Mouse (Mus musculus): ENCODE results near the gene Bcor. TPM values are rescaled to one million over a fixed set of nuclear protein-coding genes. Genes with fewer than 3 reads are reported as not detected.

Gene Bcor
- polyA plus RNA-seq, 1 experiment: 15.8 TPM

DNA sequence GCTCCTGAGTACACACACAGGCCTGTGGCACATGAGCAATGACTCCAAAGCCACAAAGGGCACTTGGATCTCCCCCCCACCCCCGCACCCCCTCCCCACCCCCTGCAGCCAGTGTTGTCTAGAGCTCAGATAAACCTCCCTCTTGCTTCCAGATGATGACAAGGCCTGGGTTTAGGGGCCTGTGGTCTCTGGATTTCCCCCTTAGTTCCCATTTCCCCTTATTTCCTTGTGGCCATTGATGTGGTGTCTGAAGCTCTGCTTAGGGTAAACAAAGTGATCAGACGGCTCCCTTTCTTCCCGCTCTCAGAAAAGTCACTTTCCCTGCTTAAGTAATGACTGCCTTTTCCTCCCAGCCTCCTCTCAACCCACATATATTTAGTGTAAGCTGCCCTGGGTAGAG lies 35.6 kb downstream of the Bcor start:
- peaks cover 2% of the 10 kb centered on the region for H3K4me1 ChIP-seq (ENCODE audit: control insufficient read depth, insufficient read depth, low read length)
- no peaks in the 10 kb centered on the region for H3K36me3 ChIP-seq (ENCODE audit: control insufficient read depth, insufficient read depth, low read length, poor library complexity, severe bottlenecking)
- no peak overlapping the region for H3K4me3 ChIP-seq (ENCODE audit: low read depth, low read length)
- H3K27ac ChIP-seq (ENCODE audit: insufficient read depth, low read length): no peak overlapping the region
- H3K9me3 ChIP-seq (replicated peaks; ENCODE audit: control insufficient read depth, insufficient read depth, low read length, poor library complexity, severe bottlenecking): no peaks in the 10 kb centered on the region
- peaks cover 17% of the 10 kb centered on the region for H3K27me3 ChIP-seq (ENCODE audit: control insufficient read depth, insufficient read depth, low read length, poor library complexity, severe bottlenecking)
- H3K9ac ChIP-seq (ENCODE audit: low read depth, poor library complexity, severe bottlenecking): no peak overlapping the region
- no peak for TF ChIP-seq CTCF (IDR thresholded peaks at IDR 0.05; ENCODE audit: low read depth, low read length)
- no peak for TF ChIP-seq EP300 (IDR thresholded peaks at IDR 0.05; ENCODE audit: insufficient read depth, low read depth, low read length)
- TF ChIP-seq POLR2A (IDR thresholded peaks at IDR 0.05; ENCODE audit: insufficient read depth, low read length): no peak

DNA sequence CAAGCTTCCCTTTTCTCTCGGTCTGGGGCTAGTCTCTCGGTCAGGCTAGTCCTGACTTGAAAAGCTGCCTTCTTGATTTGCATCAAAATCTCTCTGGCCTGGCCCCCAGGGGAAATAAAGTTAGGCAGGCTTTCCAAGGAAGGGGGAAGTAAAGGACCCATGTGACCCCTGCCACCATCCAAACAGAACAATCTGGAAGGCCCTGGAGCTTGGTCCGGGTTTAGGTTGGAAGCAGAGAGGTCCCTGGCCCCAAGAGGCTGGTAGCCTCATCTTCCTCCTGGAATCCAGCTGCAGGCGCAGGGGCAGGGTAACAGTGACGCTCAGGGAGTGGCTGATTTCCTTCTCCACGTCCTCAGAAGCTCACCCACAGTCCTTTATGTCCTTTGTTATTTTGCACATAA lies 36.5 kb downstream of the Bcor start:
- H3K27ac ChIP-seq (ENCODE audit: insufficient read depth, low read length): peak overlapping the region; percentile 58
- no peak for TF ChIP-seq CTCF (IDR thresholded peaks at IDR 0.05; ENCODE audit: low read depth, low read length)
- no peak for TF ChIP-seq EP300 (IDR thresholded peaks at IDR 0.05; ENCODE audit: insufficient read depth, low read depth, low read length)
- TF ChIP-seq POLR2A (IDR thresholded peaks at IDR 0.05; ENCODE audit: insufficient read depth, low read length): no peak
- no peaks in the 10 kb centered on the region for H3K36me3 ChIP-seq (ENCODE audit: control insufficient read depth, insufficient read depth, low read length, poor library complexity, severe bottlenecking)
- 0 out of 2 replicates have a peak overlapping the region, but pooled peaks have one; percentile 21 for H3K9ac ChIP-seq (ENCODE audit: low read depth, poor library complexity, severe bottlenecking)
- no peaks in the 10 kb centered on the region for H3K9me3 ChIP-seq (replicated peaks; ENCODE audit: control insufficient read depth, insufficient read depth, low read length, poor library complexity, severe bottlenecking)
- peaks cover 15% of the 10 kb centered on the region for H3K27me3 ChIP-seq (ENCODE audit: control insufficient read depth, insufficient read depth, low read length, poor library complexity, severe bottlenecking)
- peak overlapping the region; percentile 48 for H3K4me3 ChIP-seq (ENCODE audit: low read depth, low read length)
- peaks cover 2% of the 10 kb centered on the region for H3K4me1 ChIP-seq (ENCODE audit: control insufficient read depth, insufficient read depth, low read length)

DNA sequence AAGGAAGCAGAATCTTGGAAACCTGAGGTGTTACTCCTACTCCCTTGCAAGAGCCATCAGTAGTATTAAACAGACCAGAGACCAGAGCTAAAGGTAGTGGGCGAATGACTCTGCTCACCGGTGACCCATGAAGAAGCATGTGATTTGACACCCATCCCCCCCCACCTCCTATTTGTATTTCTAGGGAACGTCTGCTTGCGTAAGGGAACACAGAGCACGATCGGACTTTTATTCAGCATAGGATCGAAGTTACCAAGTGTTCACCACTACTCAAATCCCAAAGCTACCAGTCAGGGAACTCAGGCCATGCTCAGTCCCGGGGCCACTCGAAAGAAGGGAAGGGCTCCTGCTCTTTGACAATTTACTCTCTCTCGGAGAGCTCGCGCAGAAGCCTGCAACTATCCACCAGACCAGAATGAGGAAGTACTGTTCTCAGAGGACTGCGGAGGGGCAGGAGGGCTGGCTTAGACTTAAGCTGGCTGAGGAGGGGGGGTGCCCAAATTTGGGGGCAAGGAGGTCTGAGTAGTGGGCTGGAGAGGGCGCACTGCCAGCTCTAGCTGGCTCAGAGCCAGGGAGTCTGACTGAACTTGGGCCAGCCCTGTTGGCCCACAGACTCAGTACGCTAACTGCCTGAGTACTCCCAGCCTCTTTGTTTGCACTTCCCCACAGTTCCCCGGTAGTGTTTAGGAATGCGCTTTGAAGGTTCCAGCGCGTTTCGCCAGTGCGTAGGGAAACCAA lies 37.4 kb downstream of the Bcor start:
- no peaks in the 10 kb centered on the region for H3K36me3 ChIP-seq (ENCODE audit: control insufficient read depth, insufficient read depth, low read length, poor library complexity, severe bottlenecking)
- peaks cover 2% of the 10 kb centered on the region for H3K4me1 ChIP-seq (ENCODE audit: control insufficient read depth, insufficient read depth, low read length)
- H3K9me3 ChIP-seq (replicated peaks; ENCODE audit: control insufficient read depth, insufficient read depth, low read length, poor library complexity, severe bottlenecking): no peaks in the 10 kb centered on the region
- no peak for TF ChIP-seq EP300 (IDR thresholded peaks at IDR 0.05; ENCODE audit: insufficient read depth, low read depth, low read length)
- H3K9ac ChIP-seq (ENCODE audit: low read depth, poor library complexity, severe bottlenecking): 0 out of 2 replicates have a peak overlapping the region, but pooled peaks have one; percentile 21
- peak overlapping the region; percentile 68 for H3K27ac ChIP-seq (ENCODE audit: insufficient read depth, low read length)
- H3K27me3 ChIP-seq (ENCODE audit: control insufficient read depth, insufficient read depth, low read length, poor library complexity, severe bottlenecking): peaks cover 13% of the 10 kb centered on the region
- H3K4me3 ChIP-seq (ENCODE audit: low read depth, low read length): peak overlapping the region; percentile 40

DNA sequence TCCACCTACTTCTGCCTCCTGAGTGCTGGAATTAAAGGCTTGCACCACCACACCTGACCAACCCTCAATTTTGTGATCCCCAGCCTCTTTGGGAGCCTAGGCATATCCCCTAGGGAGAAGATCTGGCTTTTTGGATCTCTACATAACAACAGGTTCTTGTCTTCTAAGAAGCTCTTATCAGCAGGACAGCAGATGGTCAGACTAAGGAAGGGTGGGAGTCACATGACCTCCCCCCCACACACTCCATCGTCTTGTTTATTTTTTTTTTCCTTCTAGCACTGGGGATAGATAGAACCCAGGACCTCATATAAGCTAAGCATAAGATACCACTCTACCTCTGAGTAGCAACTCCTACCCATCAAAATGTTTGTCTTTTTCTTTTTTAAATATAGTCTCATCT lies 40.7 kb downstream of the Bcor start:
- H3K4me3 ChIP-seq (ENCODE audit: low read depth, low read length): no peak overlapping the region
- no peaks in the 10 kb centered on the region; the same call in 1 of the 2 replicates for H3K27me3 ChIP-seq (ENCODE audit: control insufficient read depth, insufficient read depth, low read length, poor library complexity, severe bottlenecking)
- no peak overlapping the region for H3K9ac ChIP-seq (ENCODE audit: low read depth, poor library complexity, severe bottlenecking)
- TF ChIP-seq EP300 (IDR thresholded peaks at IDR 0.05; ENCODE audit: insufficient read depth, low read depth, low read length): no peak
- TF ChIP-seq CTCF (IDR thresholded peaks at IDR 0.05; ENCODE audit: low read depth, low read length): no peak
- no peak for TF ChIP-seq POLR2A (IDR thresholded peaks at IDR 0.05; ENCODE audit: insufficient read depth, low read length)
- H3K27ac ChIP-seq (ENCODE audit: insufficient read depth, low read length): no peak overlapping the region
- H3K9me3 ChIP-seq (replicated peaks; ENCODE audit: control insufficient read depth, insufficient read depth, low read length, poor library complexity, severe bottlenecking): no peaks in the 10 kb centered on the region
- no peaks in the 10 kb centered on the region for H3K4me1 ChIP-seq (ENCODE audit: control insufficient read depth, insufficient read depth, low read length)
- H3K36me3 ChIP-seq (ENCODE audit: control insufficient read depth, insufficient read depth, low read length, poor library complexity, severe bottlenecking): no peaks in the 10 kb centered on the region

DNA sequence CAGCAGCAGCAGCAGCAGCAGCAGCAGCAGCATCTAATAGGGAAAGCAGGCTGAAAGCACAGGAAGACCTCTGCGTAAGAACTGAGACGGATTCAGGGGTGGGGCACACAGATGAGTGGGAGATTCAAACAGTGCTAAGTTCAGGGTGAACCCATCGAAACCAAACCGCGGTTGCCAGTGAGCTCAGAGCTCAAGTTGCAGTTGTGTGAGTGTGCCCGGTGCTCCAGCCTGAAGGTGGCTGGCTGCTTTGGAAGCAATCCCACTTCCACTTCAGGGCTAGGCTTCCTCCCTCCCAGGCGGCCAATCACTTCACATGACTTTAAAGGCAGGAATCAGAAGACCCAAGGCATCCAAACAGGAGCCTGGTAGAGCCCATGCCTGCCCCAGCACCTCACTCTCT lies 44.0 kb downstream of the Bcor start:
- no peak overlapping the region for H3K4me3 ChIP-seq (ENCODE audit: low read depth, low read length)
- H3K27me3 ChIP-seq (ENCODE audit: control insufficient read depth, insufficient read depth, low read length, poor library complexity, severe bottlenecking): no peaks in the 10 kb centered on the region; the same call in 1 of the 2 replicates
- H3K9ac ChIP-seq (ENCODE audit: low read depth, poor library complexity, severe bottlenecking): no peak overlapping the region
- H3K27ac ChIP-seq (ENCODE audit: insufficient read depth, low read length): no peak overlapping the region
- H3K9me3 ChIP-seq (replicated peaks; ENCODE audit: control insufficient read depth, insufficient read depth, low read length, poor library complexity, severe bottlenecking): no peaks in the 10 kb centered on the region
- no peaks in the 10 kb centered on the region for H3K4me1 ChIP-seq (ENCODE audit: control insufficient read depth, insufficient read depth, low read length)
- H3K36me3 ChIP-seq (ENCODE audit: control insufficient read depth, insufficient read depth, low read length, poor library complexity, severe bottlenecking): no peaks in the 10 kb centered on the region
- no peak for TF ChIP-seq EP300 (IDR thresholded peaks at IDR 0.05; ENCODE audit: insufficient read depth, low read depth, low read length)
- no peak for TF ChIP-seq CTCF (IDR thresholded peaks at IDR 0.05; ENCODE audit: low read depth, low read length)

DNA sequence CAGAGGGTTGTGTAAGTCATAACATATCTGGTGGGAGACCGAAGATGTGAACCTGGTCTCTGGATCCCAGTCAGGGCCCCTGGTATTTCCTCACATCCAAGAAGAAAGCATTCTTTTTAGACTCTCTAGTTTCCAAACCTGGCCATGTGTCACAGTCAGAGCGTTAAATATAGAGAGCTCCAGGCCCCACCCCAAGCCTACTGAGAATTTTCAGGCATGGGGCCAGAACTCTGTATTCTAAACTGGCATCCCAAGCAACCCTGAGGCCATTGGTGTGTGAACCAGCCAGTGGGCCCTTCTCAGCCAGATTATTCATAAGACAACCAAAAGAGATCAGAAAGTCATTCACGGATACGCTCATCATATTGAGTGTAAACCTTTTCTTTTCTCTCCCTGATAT lies 48.0 kb downstream of the Bcor start:
- no peak overlapping the region for H3K4me3 ChIP-seq (ENCODE audit: low read depth, low read length)
- no peak overlapping the region for H3K27ac ChIP-seq (ENCODE audit: insufficient read depth, low read length)
- H3K27me3 ChIP-seq (ENCODE audit: control insufficient read depth, insufficient read depth, low read length, poor library complexity, severe bottlenecking): no peaks in the 10 kb centered on the region
- H3K9me3 ChIP-seq (replicated peaks; ENCODE audit: control insufficient read depth, insufficient read depth, low read length, poor library complexity, severe bottlenecking): no peaks in the 10 kb centered on the region
- no peak overlapping the region for H3K9ac ChIP-seq (ENCODE audit: low read depth, poor library complexity, severe bottlenecking)
- no peaks in the 10 kb centered on the region for H3K36me3 ChIP-seq (ENCODE audit: control insufficient read depth, insufficient read depth, low read length, poor library complexity, severe bottlenecking)
- no peaks in the 10 kb centered on the region for H3K4me1 ChIP-seq (ENCODE audit: control insufficient read depth, insufficient read depth, low read length)
- no peak for TF ChIP-seq EP300 (IDR thresholded peaks at IDR 0.05; ENCODE audit: insufficient read depth, low read depth, low read length)
- TF ChIP-seq POLR2A (IDR thresholded peaks at IDR 0.05; ENCODE audit: insufficient read depth, low read length): no peak
- no peak for TF ChIP-seq CTCF (IDR thresholded peaks at IDR 0.05; ENCODE audit: low read depth, low read length)

Data from ES-Bruce4 (cell line).